Mouse (Mus musculus) kidney, embryonic 15.5 days (tissue): ENCODE results near the gene Creg2. TPM values are rescaled to one million over a fixed set of nuclear protein-coding genes. Genes with fewer than 3 reads are reported as not detected.
"Not testable (repeated sequence)": the region's sequence is repeated elsewhere in the genome, so short reads cannot be mapped to it uniquely, and the experiment has no call there.

Source experiments
- ATAC-seq: fragments of 200-750 bp; cut with Nextera tagmentation; replicated peaks from 2 replicates; pipeline ENCODE4 v1.8.0; 2017; ENCODE audit warnings: moderate TSS enrichment; ENCODE audit not compliant: low FRiP score
- H3K27ac ChIP-seq: fragments of 300-500 bp; sonication (generic); 2 replicates; pipeline ENCODE4 v1.5.1; 2015; ENCODE audit warnings: mild to moderate bottlenecking, inconsistent platforms
- H3K27me3 ChIP-seq: fragments of 300-500 bp; sonication (generic); 2 replicates; pipeline ENCODE4 v1.6.1; 2015; ENCODE audit warnings: inconsistent platforms
- H3K36me3 ChIP-seq: fragments of 300-500 bp; sonication (generic); 2 replicates; pipeline ENCODE4 v1.6.1; 2015; ENCODE audit warnings: inconsistent platforms
- H3K4me1 ChIP-seq: fragments of 300-500 bp; sonication (generic); 2 replicates; pipeline ENCODE4 v1.6.1; 2015; ENCODE audit warnings: inconsistent platforms
- H3K4me2 ChIP-seq: fragments of 300-500 bp; sonication (generic); 2 replicates; pipeline ENCODE4 v1.6.1; 2015; ENCODE audit warnings: moderate library complexity, mild to moderate bottlenecking, inconsistent platforms
- H3K4me3 ChIP-seq: fragments of 300-500 bp; sonication (generic); replicated peaks from 2 replicates; pipeline ENCODE4 v1.5.1; 2015; ENCODE audit warnings: mild to moderate bottlenecking, inconsistent platforms
- H3K9ac ChIP-seq: fragments of 300-500 bp; sonication (generic); 2 replicates; pipeline ENCODE4 v1.6.1; 2015; ENCODE audit warnings: mild to moderate bottlenecking, inconsistent platforms
- H3K9me3 ChIP-seq: fragments of 300-500 bp; sonication (generic); replicated peaks from 2 replicates; pipeline ENCODE4 v1.6.1; 2016; ENCODE audit warnings: inconsistent platforms
- WGBS: fragments of 180-500 bp; shearing (Covaris S2); methylation state at CpG from one replicate; pipeline ENCODE4 v1.1.7; 2015; ENCODE audit warnings: mixed read lengths; 5-methylcytosine and 5-hydroxymethylcytosine counted together
- polyA plus RNA-seq: library from polyadenylated mRNA; unstranded; fragments of >200 nt; fragmentation: Nextera tagmentation; extraction: Ambion mirVana; gene quantifications from 2 replicates; pipeline ENCODE4 v1.2.1, GENCODE M21; 2015

Gene Creg2
- polyA plus RNA-seq, 1 experiment from 2014 or later = 0.18 TPM

GRCm38 (mm10) chr1:39676221-39676876 lies 25.1 kb upstream of the Creg2 start:
- no peaks in the 10 kb centered on the region for H3K9me3 ChIP-seq
- H3K36me3 ChIP-seq = no peaks in the 10 kb centered on the region
- no peak overlapping the region for H3K4me3 ChIP-seq
- H3K27me3 ChIP-seq = no peaks in the 10 kb centered on the region
- no peak overlapping the region for H3K9ac ChIP-seq
- no peak for ATAC-seq
- H3K4me2 ChIP-seq = no peak overlapping the region
- no peak overlapping the region for H3K27ac ChIP-seq
- no peaks in the 10 kb centered on the region for H3K4me1 ChIP-seq
- WGBS = 71% methylated on average over 5 of the region's 5 CpGs

DNA sequence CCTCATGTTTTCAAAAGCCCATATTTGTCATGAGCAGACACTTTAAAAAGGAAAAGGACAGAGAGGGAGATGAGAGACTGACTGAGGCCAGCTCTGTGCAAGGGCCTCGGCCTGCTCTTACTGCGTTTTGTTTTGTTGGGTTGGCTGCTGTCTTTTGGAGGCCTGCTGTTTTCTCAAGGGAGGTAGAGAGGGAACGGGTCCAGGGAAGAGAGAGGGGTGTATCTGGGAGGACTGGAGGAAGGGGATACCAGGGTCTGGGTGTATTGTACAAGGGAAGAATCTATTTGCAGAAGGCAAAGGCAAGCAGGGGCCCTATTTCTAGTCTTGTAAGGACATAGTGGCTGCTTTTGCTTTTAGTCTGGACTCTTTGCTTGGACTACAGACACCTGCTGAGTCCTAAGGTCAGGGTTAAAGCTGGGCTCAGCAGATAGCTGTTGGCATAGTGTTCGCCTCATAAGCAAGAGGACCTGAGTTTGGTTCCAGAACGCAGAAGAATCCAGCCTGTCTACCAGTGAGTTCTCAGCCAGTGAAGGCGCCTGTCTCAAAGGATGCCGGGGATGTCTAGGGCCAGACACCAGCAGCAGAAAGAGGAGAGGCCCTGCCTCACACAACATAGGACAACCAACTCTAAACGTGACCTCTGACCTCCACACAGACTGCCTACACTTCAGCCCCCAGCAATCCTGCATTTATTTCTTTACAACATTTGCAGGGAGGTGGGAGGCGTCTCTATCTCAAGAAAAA lies 21.3 kb upstream of the Creg2 start:
- H3K27ac ChIP-seq = no peak overlapping the region
- ATAC-seq = no peak
- no peaks in the 10 kb centered on the region for H3K27me3 ChIP-seq
- WGBS = 81% methylated on average over 9 of the region's 9 CpGs
- H3K4me1 ChIP-seq = no peaks in the 10 kb centered on the region
- H3K4me3 ChIP-seq = no peak overlapping the region
- H3K9me3 ChIP-seq = no peaks in the 10 kb centered on the region
- no peak overlapping the region for H3K9ac ChIP-seq
- no peak overlapping the region for H3K4me2 ChIP-seq
- H3K36me3 ChIP-seq = no peaks in the 10 kb centered on the region

DNA sequence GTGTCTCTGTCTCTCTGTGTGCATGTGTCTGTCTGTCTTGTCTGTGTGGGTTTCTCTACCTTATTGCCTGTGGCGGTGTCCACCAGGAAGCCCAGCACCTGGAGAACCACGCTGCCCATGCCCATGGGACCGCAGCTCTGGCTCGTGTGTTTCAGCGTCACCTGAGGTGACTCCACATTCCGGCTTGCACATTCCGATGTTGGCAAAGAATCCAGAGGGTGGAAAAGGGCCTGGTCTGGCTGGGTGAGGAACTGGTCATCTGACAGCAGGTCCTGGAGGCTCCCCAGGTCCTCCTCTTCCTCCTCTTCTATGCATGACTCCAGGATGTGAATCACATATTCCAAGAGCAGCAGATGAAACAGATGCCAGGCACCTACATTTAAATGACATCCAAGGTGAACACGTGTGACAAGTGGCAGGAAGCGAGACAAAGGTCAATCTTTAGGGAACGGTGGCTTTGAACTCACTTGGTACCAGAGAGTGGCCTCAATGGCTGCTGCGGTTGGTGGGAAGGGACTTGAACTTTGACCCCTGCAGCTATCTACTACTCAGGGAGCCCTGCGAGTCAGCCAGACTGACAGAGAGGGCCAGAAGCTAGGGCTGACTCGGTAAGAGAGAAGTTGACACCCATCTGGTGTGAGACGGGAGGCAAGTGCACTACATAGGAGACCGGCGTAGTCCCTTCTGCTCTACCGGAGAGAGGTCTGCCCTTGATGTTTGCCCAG lies 19.1 kb upstream of the Creg2 start:
- H3K9ac ChIP-seq = no peak overlapping the region
- H3K36me3 ChIP-seq = no peaks in the 10 kb centered on the region
- H3K4me3 ChIP-seq = no peak overlapping the region
- no peak overlapping the region for H3K27ac ChIP-seq
- H3K27me3 ChIP-seq = no peaks in the 10 kb centered on the region
- H3K4me2 ChIP-seq = no peak overlapping the region
- no peaks in the 10 kb centered on the region for H3K9me3 ChIP-seq
- WGBS = 81% methylated on average over 17 of the region's 17 CpGs
- no peak for ATAC-seq
- no peaks in the 10 kb centered on the region for H3K4me1 ChIP-seq

DNA sequence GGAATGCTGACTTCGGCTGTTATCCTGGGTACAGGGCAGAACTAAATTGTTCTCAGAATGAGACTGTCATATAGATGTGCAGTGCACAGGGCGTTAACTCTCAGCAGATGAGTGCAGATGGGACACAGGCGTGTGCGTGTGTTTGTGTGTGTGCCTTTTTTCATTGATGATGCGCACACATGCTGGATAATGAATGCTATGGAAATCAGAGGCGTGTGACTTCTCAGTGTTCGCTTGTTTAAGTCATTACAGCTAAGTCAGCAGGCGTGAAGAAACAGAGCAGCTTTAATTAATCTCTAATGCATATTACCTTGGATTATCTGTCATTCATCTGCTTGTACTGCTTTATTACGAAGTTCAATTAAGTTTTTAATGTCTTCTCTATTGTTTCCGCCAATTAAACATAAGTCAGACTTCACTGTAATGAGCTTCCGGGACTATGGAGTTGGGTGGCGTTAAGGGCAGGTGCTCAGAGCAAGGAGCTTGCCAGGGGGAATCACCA lies 15.5 kb upstream of the Creg2 start:
- Histone ChIP-seq H3K36me3 (no peaks in the 10 kb centered on the region), H3K27me3 (no peaks in the 10 kb centered on the region), H3K4me2 (no peak overlapping the region), H3K4me3 (no peak overlapping the region), H3K9me3 (no peaks in the 10 kb centered on the region), H3K4me1 (no peaks in the 10 kb centered on the region), H3K27ac (no peak overlapping the region), H3K9ac (no peak overlapping the region)
- 81% methylated on average over 12 of the region's 12 CpGs for WGBS
- ATAC-seq = no peak

DNA sequence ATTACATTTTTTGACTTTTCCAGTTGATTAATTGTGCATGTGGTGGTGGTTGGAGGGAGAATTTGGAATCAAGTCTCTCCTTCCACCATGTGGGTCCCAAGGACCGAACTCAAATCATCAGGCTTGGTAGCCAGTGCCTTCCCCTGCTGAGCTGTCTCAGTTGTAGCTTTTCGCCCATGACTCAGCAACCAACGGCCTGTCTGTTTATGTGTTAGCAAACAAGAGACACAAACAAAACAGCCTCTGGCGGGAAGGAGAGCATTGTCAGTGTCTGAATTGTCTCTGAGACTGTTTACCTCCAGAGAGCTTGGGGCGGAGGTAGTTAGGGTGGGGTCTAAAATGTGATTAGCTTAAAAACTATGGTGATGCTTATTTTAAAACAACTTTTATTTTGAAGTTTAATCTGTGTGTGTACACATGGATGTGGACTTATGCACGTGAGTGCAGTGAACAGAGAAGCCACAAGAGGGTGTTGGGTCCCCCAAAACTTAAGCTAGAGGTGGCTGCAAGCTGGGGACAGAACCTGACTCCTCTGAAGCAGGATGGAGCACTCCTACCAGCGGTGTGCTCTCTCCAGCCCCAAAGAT lies 12.9 kb upstream of the Creg2 start:
- Histone ChIP-seq H3K4me2 (no peak overlapping the region), H3K36me3 (no peaks in the 10 kb centered on the region), H3K27ac (no peak overlapping the region), H3K9ac (no peak overlapping the region), H3K9me3 (no peaks in the 10 kb centered on the region), H3K4me1 (no peaks in the 10 kb centered on the region), H3K27me3 (no peaks in the 10 kb centered on the region), H3K4me3 (no peak overlapping the region)
- no peak for ATAC-seq
- 92% methylated on average over 7 of the region's 7 CpGs for WGBS

DNA sequence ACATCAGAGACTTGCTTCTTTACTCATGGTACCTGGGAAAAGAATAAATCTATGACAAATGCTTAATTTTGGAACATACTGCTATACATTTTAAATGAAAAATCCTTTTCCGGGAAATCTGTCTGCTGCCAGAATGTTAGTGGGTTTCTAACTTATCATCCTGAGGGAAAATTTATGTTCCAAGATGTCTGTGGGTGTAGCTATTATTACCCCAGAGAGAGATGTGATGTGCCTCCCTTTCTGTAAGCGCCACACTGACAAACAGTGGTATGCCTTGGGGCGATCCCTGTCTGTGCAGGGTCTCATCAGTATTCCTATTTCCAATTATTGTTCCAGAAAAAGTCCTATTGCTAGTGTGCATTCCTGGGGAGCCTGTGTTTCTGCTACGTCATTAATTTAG lies 11.8 kb upstream of the Creg2 start:
- 83% methylated on average over 4 of the region's 4 CpGs for WGBS
- ATAC-seq = no peak

DNA sequence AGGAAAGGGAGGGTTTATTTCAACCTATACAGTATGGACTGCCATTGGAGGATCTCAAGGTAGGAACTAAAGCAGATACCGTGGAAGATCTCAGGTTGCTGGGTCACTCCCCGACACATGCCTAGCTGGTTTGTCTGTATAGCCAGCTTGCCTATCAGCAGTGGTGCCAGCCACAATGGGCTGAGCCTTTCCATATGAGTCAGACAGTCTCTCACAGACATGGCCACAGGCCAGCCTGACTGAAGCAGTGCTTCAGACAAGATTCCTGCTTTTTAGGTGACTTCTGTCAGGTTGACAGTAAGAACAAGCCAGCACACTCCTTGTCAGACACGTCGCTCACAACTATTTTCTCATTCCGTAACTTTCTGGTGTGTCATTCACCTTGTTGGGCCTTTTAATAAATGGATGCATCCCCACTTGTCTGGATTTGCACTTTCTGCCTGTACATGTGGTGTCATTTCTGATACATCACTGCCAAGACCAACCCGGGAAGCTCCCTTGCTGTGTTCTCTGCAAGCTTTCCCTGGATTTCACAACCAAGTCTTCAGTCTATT lies 5.8 kb upstream of the Creg2 start:
- Histone ChIP-seq H3K27ac (no peak overlapping the region), H3K4me2 (no peak overlapping the region), H3K27me3 (peaks cover 15% of the 10 kb centered on the region), H3K36me3 (no peaks in the 10 kb centered on the region), H3K9me3 (0 out of 2 replicates have a peak, but pooled peaks cover 4% of the 10 kb centered on the region), H3K4me1 (no peaks in the 10 kb centered on the region), H3K4me3 (no peak overlapping the region), H3K9ac (no peak overlapping the region)
- ATAC-seq = no peak
- 78% methylated on average over 6 of the region's 6 CpGs for WGBS

More for the DNA sequence above, 11.8 kb upstream of the Creg2 start:
- Histone ChIP-seq H3K4me2 (no peak overlapping the region), H3K27ac (no peak overlapping the region), H3K9me3 (0 out of 2 replicates have a peak, but pooled peaks cover 4% of the 10 kb centered on the region), H3K27me3 (no peaks in the 10 kb centered on the region), H3K4me3 (no peak overlapping the region), H3K9ac (no peak overlapping the region), H3K4me1 (no peaks in the 10 kb centered on the region), H3K36me3 (no peaks in the 10 kb centered on the region)

GRCm38 (mm10) chr1:39654901-39655300 lies 3.6 kb upstream of the Creg2 start:
- 88% methylated on average over 18 of the region's 18 CpGs for WGBS
- H3K27ac ChIP-seq, H3K9ac ChIP-seq, H3K9me3 ChIP-seq, H3K4me3 ChIP-seq, H3K4me2 ChIP-seq, ATAC-seq, H3K36me3 ChIP-seq: not testable (repeated sequence)
- Histone ChIP-seq H3K27me3 (peaks cover 36% of the 10 kb centered on the region), H3K4me1 (peaks cover 14% of the 10 kb centered on the region)

DNA sequence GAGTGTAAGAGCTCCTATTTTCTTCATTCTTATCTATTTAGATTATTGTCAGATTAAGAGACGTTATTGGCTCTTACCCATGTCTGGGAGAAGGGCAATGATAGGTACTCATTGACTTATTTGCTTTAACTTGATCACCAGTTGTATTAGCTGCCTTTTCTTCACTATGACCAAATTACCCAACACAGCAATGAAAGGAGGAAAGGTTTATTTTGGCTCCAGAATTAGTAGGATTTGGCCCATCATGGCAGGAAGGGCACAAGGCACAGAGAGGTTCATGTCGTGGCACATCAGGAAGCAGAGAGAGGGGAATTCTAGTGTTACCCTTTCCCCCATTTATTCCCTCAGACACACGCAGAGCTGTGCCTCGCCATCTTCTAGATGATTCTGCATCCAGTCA lies 1.8 kb upstream of the Creg2 start:
- ATAC-seq = no peak
- 86% methylated on average over 4 of the region's 4 CpGs for WGBS
- H3K4me1 ChIP-seq = peaks cover 16% of the 10 kb centered on the region
- no peak overlapping the region for H3K9ac ChIP-seq
- peaks cover 52% of the 10 kb centered on the region for H3K27me3 ChIP-seq
- no peak overlapping the region for H3K27ac ChIP-seq
- H3K4me2 ChIP-seq = no peak overlapping the region
- H3K36me3 ChIP-seq = no peaks in the 10 kb centered on the region
- H3K9me3 ChIP-seq = no peaks in the 10 kb centered on the region
- H3K4me3 ChIP-seq = no peak overlapping the region

GRCm38 (mm10) chr1:39650435-39651240 lies 636 bp downstream of the Creg2 start:
- peaks cover 24% of the 10 kb centered on the region for H3K4me1 ChIP-seq
- peak; percentile 89 for ATAC-seq
- H3K4me3 ChIP-seq = peak overlapping the region; percentile 52
- no peaks in the 10 kb centered on the region for H3K9me3 ChIP-seq
- WGBS = 1% methylated on average over 73 of the region's 73 CpGs
- H3K4me2 ChIP-seq = peak overlapping the region; percentile 95
- H3K27ac ChIP-seq = no peak overlapping the region
- peaks cover 60% of the 10 kb centered on the region for H3K27me3 ChIP-seq
- H3K9ac ChIP-seq = peak overlapping the region; percentile 31
- H3K36me3 ChIP-seq = no peaks in the 10 kb centered on the region
